Mouse (Mus musculus) liver, adult 2 months (tissue): ENCODE measurements at regions not wholly inside any gene's neighbourhood (a gene's known extent, or its start where the extent isn't known, plus 50 kb on each side); places are given as distances from the start of the nearest gene placed in this dataset.

ENCODE experiments used
- DNase-seq: peaks from one replicate; pipeline ENCODE4 v3.0.0-alpha.2; 2011; ENCODE audit warnings: low read depth, low spot score; ENCODE audit errors: extremely low read depth
- H3K27ac ChIP-seq: fragments of 200-500 bp; replicated peaks from 2 replicates; pipeline ENCODE4 v1.5.1; 2012; ENCODE audit warnings: low read depth, mild to moderate bottlenecking, control low read depth, inconsistent platforms, low read length; ENCODE audit not compliant: insufficient read depth
- H3K27me3 ChIP-seq: fragments of 200-500 bp; 2 replicates; pipeline ENCODE4 v1.6.1; 2012; ENCODE audit warnings: mild to moderate bottlenecking, moderate library complexity, low read length, inconsistent platforms; ENCODE audit not compliant: control insufficient read depth, insufficient read depth
- H3K36me3 ChIP-seq: fragments of 200-500 bp; 2 replicates; pipeline ENCODE4 v1.6.1; 2012; ENCODE audit warnings: low read length, inconsistent platforms; ENCODE audit not compliant: control insufficient read depth, insufficient read depth
- H3K4me1 ChIP-seq: fragments of 200-500 bp; 2 replicates; pipeline ENCODE4 v1.6.1; 2011; ENCODE audit warnings: low read length; ENCODE audit not compliant: control insufficient read depth, insufficient read depth
- H3K4me3 ChIP-seq: fragments of 200-500 bp; 2 replicates; pipeline ENCODE4 v1.5.1; 2011; ENCODE audit warnings: low read depth, mild to moderate bottlenecking, control low read depth, low read length, moderate library complexity; ENCODE audit not compliant: insufficient read depth
- H3K79me2 ChIP-seq: fragments of 200-500 bp; 2 replicates; pipeline ENCODE4 v1.6.1; 2012; ENCODE audit warnings: inconsistent platforms, mild to moderate bottlenecking, low read length, moderate library complexity; ENCODE audit not compliant: control insufficient read depth, insufficient read depth
- H3K9ac ChIP-seq: fragments of 200-500 bp; 2 replicates; pipeline ENCODE4 v1.6.1; 2012; ENCODE audit warnings: low read depth, mild to moderate bottlenecking, control low read depth, inconsistent platforms, low read length
- CTCF ChIP-seq: fragments of 200-500 bp; IDR thresholded peaks from 2 replicates; pipeline ENCODE4 v1.5.1; 2011; ENCODE audit warnings: low read depth, low read length, control low read depth
- POLR2A ChIP-seq: fragments of 200-500 bp; IDR thresholded peaks from 2 replicates; pipeline ENCODE4 v1.6.1; 2011; ENCODE audit warnings: low read length, control low read depth; ENCODE audit not compliant: insufficient read depth; ENCODE audit errors: extremely low read depth
- WGBS: fragments of 180-500 bp; shearing (Covaris S2); methylation state at CpG from one replicate; pipeline ENCODE4 v1.1.7; 2018; 5-methylcytosine and 5-hydroxymethylcytosine counted together

DNA sequence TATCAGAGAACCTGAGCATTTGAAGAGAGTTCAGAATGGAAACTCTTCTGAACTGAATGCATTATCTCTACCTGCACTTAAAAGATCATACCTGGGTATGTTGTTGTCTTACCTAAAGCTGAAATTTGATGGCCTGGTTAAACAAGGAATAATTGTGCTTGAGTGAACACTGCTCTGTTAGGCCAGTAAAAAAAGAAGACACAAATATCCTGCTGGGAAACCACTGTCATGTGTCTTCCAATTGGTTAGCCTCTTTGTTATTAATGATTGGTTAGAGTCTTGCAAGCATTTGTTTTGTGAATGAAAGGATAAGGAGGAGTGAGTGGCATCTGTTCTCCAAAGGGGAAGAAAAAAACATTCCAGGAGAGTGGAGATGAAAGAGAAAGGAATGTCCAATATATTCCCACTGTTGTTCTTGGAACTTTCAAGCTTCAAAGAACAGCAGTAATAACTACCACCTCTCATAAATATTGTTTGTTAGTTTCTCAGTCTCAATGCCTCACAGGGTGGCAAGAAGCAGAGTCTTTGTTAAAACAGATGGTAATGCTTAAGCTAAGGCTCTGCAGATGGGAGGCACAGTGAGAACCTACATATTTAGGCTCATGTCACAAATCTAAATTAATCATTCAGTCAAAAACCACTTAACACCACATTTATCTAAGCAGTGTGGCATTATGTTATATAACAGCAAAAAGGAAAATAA, 165.5 kb downstream of the Dsel start:
- Histone ChIP-seq H3K27me3 (no peaks in the 10 kb centered on the region), H3K9ac (no peak overlapping the region), H3K27ac (no peak overlapping the region), H3K4me1 (no peaks in the 10 kb centered on the region), H3K79me2 (no peaks in the 10 kb centered on the region), H3K36me3 (no peaks in the 10 kb centered on the region), H3K4me3 (no peak overlapping the region)
- TF ChIP-seq CTCF = no peak
- TF ChIP-seq POLR2A = no peak
- DNase-seq = no peak

DNA sequence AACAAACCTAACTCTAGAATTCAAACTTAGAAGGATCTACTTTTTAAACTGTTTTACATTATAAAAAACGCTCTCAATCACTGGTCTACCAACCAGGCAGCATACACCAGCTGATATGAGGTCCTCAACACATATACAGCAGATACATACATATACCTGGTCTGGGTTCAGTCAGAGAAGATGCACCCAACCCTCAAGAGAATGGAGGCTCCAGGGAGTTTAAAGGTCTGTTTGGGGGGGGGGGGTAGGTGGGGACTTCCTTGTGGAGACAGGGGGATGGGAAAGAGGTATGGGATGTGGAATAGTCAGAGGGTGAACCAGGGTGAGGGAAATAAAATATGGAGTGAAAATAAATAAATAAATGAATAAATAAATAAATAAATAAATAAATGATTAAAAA, 203.8 kb downstream of the Dsel start:
- no peak for DNase-seq
- Histone ChIP-seq H3K36me3 (no peaks in the 10 kb centered on the region), H3K9ac (no peak overlapping the region), H3K4me3 (no peak overlapping the region), H3K4me1 (no peaks in the 10 kb centered on the region), H3K27ac (no peak overlapping the region), H3K79me2 (no peaks in the 10 kb centered on the region), H3K27me3 (no peaks in the 10 kb centered on the region)
- no peak for TF ChIP-seq CTCF
- TF ChIP-seq POLR2A = no peak
- WGBS = 68% methylated on average over 1 of the region's 1 CpGs

DNA sequence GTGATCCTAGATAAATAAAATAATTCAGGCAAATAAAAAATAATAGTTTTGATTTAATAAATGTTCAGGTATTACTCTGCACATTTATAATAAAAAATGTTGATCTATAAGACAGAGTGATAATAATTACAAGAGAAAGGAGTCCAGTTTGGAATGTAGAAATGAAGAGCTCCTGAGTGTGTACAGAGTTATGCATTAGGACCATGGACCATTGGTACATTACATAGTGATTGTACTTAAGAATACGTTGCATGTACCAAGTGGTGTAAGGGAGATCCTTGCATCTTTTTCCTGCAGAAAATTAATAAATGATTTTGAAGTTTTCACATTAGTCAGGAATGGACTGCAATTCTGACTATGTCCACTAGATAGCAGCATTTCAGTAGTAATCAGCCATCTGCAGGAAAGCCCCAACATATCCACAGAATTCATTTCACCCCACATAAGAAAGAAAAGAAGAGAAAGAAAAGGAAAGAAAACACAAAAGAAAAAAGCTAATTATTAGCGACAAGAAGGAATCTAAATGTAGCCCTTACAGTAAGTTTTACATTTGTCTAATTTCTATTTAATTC, 204.5 kb downstream of the Dsel start:
- 4% methylated on average over 2 of the region's 2 CpGs for WGBS
- peak; percentile 10 for DNase-seq
- Histone ChIP-seq H3K36me3 (no peaks in the 10 kb centered on the region), H3K4me3 (no peak overlapping the region), H3K9ac (no peak overlapping the region), H3K4me1 (no peaks in the 10 kb centered on the region), H3K27me3 (no peaks in the 10 kb centered on the region), H3K27ac (no peak overlapping the region), H3K79me2 (no peaks in the 10 kb centered on the region)
- no peak for TF ChIP-seq POLR2A
- TF ChIP-seq CTCF = peak; percentile 48

DNA sequence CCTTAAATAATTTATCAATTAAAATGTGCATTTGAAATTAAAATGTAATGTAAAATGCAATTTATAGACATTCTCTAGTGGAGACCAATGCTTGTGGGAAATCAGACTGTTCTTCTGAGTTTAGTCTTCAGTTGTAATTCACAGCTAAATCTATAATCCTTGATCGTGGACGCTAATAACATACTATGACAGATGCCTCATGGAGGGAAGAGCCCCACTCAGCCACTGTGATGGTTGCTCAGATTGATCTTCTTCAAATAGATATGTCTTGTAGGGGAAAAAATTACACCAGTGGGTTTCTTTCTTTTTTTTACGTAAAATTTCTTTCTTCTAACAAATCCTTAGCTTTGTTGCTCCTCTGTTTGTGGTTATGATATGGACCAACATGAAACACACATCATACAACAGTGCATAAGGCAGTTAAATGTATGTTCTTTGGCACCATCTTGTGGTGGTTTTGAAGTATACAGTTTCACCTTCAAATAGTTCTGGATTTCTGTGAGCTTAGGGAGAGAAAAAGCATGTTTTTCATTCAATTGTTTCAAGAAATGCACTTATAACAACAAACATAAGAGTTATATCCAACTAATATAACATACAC, 230.8 kb downstream of the Dsel start:
- Histone ChIP-seq H3K36me3 (no peaks in the 10 kb centered on the region), H3K4me3 (no peak overlapping the region), H3K4me1 (no peaks in the 10 kb centered on the region), H3K79me2 (no peaks in the 10 kb centered on the region), H3K27ac (no peak overlapping the region), H3K9ac (no peak overlapping the region), H3K27me3 (no peaks in the 10 kb centered on the region)
- 51% methylated on average over 3 of the region's 3 CpGs for WGBS
- no peak for TF ChIP-seq CTCF
- no peak for TF ChIP-seq POLR2A
- peak; percentile 19 for DNase-seq
